In genomic region chr1:31337087-31337486, GRCm38 (mm10) we compare ENCODE assay signal across 11 mouse cellular contexts.
DNase-seq lines count a peak whose midpoint lies in the region; ATAC-seq and TF ChIP-seq lines count a peak whose summit lies in the region.
"Had no signal": no experiment of that assay in that cellular context is flagged by ENCODE, and none has a peak within 500 bp of the region (broad histone marks: within the 10 kb centered on the region; RNA-seq: fewer than 3 reads in every experiment).

No protein-coding gene starts in this region.

- no peak overlapping the region for H3K4me3 ChIP-seq in intestine, postnatal 0 days (ENCODE audit: low read depth, low read length)
- no peak overlapping the region for H3K4me3 ChIP-seq in intestine, embryonic 15.5 days (replicated peaks)
- no peak overlapping the region for H3K4me3 ChIP-seq in lung, embryonic 14.5 days (ENCODE audit: low read depth, low read length)
- H3K4me3 ChIP-seq: heart, embryonic 10.5 days; liver, embryonic 15.5 days had no signal

- H3K27me3 ChIP-seq in intestine, postnatal 0 days (replicated peaks; ENCODE audit: control insufficient read depth, insufficient read depth, low read length): no peaks in the 10 kb centered on the region
- H3K27me3 ChIP-seq in intestine, embryonic 15.5 days (replicated peaks): no peaks in the 10 kb centered on the region
- no peaks in the 10 kb centered on the region for H3K27me3 ChIP-seq in lung, embryonic 14.5 days (ENCODE audit: insufficient read depth, low read length)
- H3K27me3 ChIP-seq: liver, embryonic 15.5 days had no signal

- no peaks in the 10 kb centered on the region for H3K9me3 ChIP-seq in intestine, postnatal 0 days (ENCODE audit: control insufficient read depth)
- no peaks in the 10 kb centered on the region for H3K9me3 ChIP-seq in intestine, embryonic 15.5 days
- no peaks in the 10 kb centered on the region for H3K9me3 ChIP-seq in lung, embryonic 14.5 days (ENCODE audit: low read depth, low read length)
- H3K9me3 ChIP-seq: heart, embryonic 10.5 days; liver, embryonic 15.5 days had no signal

- no peaks in the 10 kb centered on the region for H3K36me3 ChIP-seq in intestine, postnatal 0 days (ENCODE audit: control insufficient read depth, insufficient read depth)
- no peaks in the 10 kb centered on the region for H3K36me3 ChIP-seq in intestine, embryonic 15.5 days
- H3K36me3 ChIP-seq in lung, embryonic 14.5 days (ENCODE audit: insufficient read depth): no peaks in the 10 kb centered on the region
- H3K36me3 ChIP-seq: heart, embryonic 10.5 days; liver, embryonic 15.5 days had no signal

- peak; percentile 63 for TF ChIP-seq CTCF in intestine, postnatal 0 days (IDR thresholded peaks at IDR 0.05; ENCODE audit: low read depth)
- TF ChIP-seq CTCF in lung, embryonic 14.5 days (IDR thresholded peaks at IDR 0.05; ENCODE audit: low read depth): peak; percentile 49

- H3K4me1 ChIP-seq in intestine, postnatal 0 days (replicated peaks; ENCODE audit: control insufficient read depth, insufficient read depth, low read length): no peaks in the 10 kb centered on the region
- no peaks in the 10 kb centered on the region for H3K4me1 ChIP-seq in intestine, embryonic 15.5 days (replicated peaks)
- H3K4me1 ChIP-seq in lung, embryonic 14.5 days (ENCODE audit: insufficient read depth): no peaks in the 10 kb centered on the region
- H3K4me1 ChIP-seq: heart, embryonic 10.5 days; liver, embryonic 15.5 days had no signal

- H3K9ac ChIP-seq in intestine, postnatal 0 days (ENCODE audit: low read depth, low read length): no peak overlapping the region
- no peak overlapping the region for H3K9ac ChIP-seq in intestine, embryonic 15.5 days
- no peak overlapping the region for H3K9ac ChIP-seq in lung, embryonic 14.5 days
- H3K9ac ChIP-seq: liver, embryonic 15.5 days had no signal

- H3K4me2 ChIP-seq in intestine, postnatal 0 days (replicated peaks; ENCODE audit: low read depth): no peak overlapping the region
- H3K4me2 ChIP-seq in intestine, embryonic 15.5 days (replicated peaks): no peak overlapping the region
- H3K4me2 ChIP-seq in lung, embryonic 14.5 days: no peak overlapping the region
- H3K4me2 ChIP-seq: liver, embryonic 15.5 days had no signal

- no peak for ATAC-seq in intestine, postnatal 0 days
- no peak for ATAC-seq in intestine, embryonic 15.5 days
- no peak for ATAC-seq in lung, embryonic 14.5 days (ENCODE audit: insufficient read depth)
- ATAC-seq: inflammation-experienced regulatory T-cells, adult 6 months had no signal

- H3K27ac ChIP-seq in intestine, postnatal 0 days (ENCODE audit: low read depth, low read length): no peak overlapping the region
- no peak overlapping the region for H3K27ac ChIP-seq in intestine, embryonic 15.5 days
- H3K27ac ChIP-seq in lung, embryonic 14.5 days (ENCODE audit: low read depth): no peak overlapping the region
- H3K27ac ChIP-seq: heart, embryonic 10.5 days; liver, embryonic 15.5 days had no signal

- WGBS in intestine, postnatal 0 days: 58% methylated on average over 4 of the region's 4 CpGs
- 58% methylated on average over 4 of the region's 4 CpGs for whole genome bisulfite sequencing in intestine, embryonic 15.5 days
- WGBS in lung, embryonic 14.5 days: 56% methylated on average over 4 of the region's 4 CpGs

- DNase-seq in lung, embryonic 14.5 days: peak; percentile 64
- no peak for DNase-seq in lung, adult 18-20 months
- peak; percentile 7 for DNase-seq in MN1 (ENCODE audit: low spot score)
- DNase-seq in layer of hippocampus, postnatal 10 days (ENCODE audit: low spot score in 2 of 2): peak; percentile 5 to 17
- no peak for DNase-seq in testis, postnatal 10 days (ENCODE audit: low spot score)
- DNase-seq: thymus, postnatal 36 days had no signal

Comparison
In these comparisons a context has a peak if more than half of its experiments do, and no peak if none do; other contexts are left out.
1. DNase-seq: peak in lung, embryonic 14.5 days (single experiment), MN1 (single experiment) and layer of hippocampus, postnatal 10 days (2 of 2); none in lung, adult 18-20 months (0 of 2) and testis, postnatal 10 days (single experiment).